Mouse (Mus musculus) CD8-positive naive resting alpha-beta T cell, adult 57 days (primary cell): Measurements from ENCODE around the gene Mcm2. TPM values are rescaled to one million over a fixed set of nuclear protein-coding genes. Genes with fewer than 3 reads are reported as not detected.

ENCODE experiments used
- total RNA-seq: library from RNA; stranded (reverse); gene quantifications from one replicate; pipeline ENCODE4 v1.2.4, GENCODE M21; 2023

The Mcm2 gene
- total RNA-seq = 45.7 TPM

GRCm38 (mm10) chr6:88898534-88899048 is at the start of gene Mcm2:
TSS of gene Mcm2 (minus strand) at chr6:88898780.

GRCm38 (mm10) chr6:88901947-88902820 is 3.6 kb upstream of the Mcm2 start, which contains the start of gene Tpra1:
TSS of gene Tpra1 (plus strand) at chr6:88902251.

DNA sequence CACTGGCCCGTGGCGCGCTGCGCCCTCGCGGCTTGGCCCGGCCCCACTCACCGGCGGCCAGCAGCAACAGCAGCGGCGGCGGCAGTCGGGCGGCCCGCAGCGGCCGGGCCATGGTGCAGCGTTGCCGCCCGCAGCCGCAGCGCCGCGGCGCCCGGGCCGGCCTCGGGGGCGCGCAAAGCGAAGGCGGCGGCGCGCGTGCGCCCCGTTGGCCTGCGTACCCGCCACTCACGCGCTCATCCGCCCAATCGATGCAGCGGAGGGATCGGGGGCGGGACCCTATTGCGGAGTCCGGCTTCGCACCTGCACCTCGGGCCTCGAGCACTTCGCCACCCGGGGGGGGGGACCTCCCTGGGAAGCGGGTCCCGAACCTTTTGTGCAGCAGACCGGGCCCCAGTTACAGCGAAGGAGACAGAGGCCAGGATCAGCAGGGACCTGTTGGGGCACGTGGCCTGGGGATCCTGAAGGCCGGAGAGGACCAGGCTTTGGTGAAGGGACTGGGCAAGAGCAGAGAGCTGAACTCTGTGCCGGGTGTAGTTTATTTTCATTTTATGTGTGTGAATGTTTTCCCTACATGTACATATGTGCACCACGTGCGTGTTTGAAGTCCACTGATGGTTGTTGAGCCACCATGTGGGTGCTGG is 23.6 kb downstream of the Mcm2 start, which contains the start of gene Podxl2:
Gene Podxl2 (minus strand): TSS at position 177 of the 641 bp plus-strand sequence.

DNA sequence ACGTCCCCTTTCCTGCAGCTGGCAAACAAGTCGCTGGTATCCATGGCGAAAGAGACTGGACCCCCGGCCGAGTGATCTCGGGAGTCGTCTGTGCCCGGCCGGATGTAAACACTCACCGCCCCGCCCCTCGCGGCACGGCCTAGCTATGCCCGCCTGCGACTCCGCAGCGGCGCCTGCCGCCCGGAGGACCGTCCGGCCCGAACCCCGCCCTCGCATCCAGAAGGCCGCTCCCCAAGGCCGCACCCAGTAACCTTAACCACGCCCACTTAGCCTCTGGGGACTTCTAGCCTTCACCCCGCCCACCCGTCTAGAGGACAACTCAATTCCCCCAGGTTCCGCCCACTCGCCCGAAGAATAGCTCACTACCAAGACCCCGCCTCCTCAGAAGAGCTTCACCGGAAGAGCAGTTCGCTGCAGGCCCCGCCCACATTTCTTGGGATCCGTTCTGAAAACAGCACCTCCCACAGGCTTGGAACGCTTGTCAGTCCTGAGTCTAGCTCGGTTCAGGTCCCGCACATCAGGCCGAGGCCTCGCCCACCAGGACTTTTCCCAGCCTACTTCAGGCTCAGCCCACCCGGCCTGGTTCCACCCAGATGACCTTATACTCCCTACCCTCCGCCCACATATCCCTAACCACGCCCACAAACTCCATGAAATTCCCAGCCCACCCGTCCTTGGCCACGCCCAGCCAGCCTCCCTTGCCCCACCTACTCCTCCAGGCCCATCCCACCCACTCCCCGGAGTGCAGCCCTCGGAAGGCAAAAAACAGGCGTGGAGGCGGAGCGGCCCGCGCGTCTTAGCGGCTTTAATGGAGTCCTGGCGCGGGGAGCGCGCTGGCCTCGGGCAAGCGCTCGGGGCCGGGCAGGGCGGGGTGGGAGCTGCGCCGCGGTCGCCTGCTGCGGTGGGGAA is 56.5 kb downstream of the Mcm2 start, which contains the start of gene Abtb1:
Gene Abtb1 (minus strand): TSS at position 204 of the 909 bp plus-strand sequence.

Other genes with a start within 250 kb of the Mcm2 start
- gene Mgll, start 174.4 kb downstream of the Mcm2 start, total RNA-seq = 0.80 TPM
- gene Abtb1, start 56.8 kb downstream of the Mcm2 start, total RNA-seq = 51.6 TPM
- not detected for gene Podxl2, start 23.7 kb downstream of the Mcm2 start, total RNA-seq
- 78.4 TPM for gene Tpra1, start 3.5 kb upstream of the Mcm2 start, total RNA-seq